Mouse (Mus musculus): ENCODE measurements around the gene Vmn2r47.
"Not testable (repeated sequence)": the region's sequence is repeated elsewhere in the genome, so short reads cannot be mapped to it uniquely, and the experiment has no call there.

Vmn2r47 gene

GRCm38 (mm10) chr7:9841225-9841624 is at the start of gene Vmn2r47:
Gene Vmn2r47, minus strand, starts transcription at chr7:9841325.
- DNase-seq: not testable (repeated sequence)

- DNase-seq: not testable (repeated sequence)
These were observed 70.7 kb downstream of the Vmn2r47 start, which contains the start of gene Vmn2r46 for GRCm38 (mm10) chr7:9770471-9770870. Gene Vmn2r46, minus strand, starts transcription at chr7:9770571.
